Comparison of ENCODE assay signal across 15 mouse cellular contexts in the genomic region with DNA sequence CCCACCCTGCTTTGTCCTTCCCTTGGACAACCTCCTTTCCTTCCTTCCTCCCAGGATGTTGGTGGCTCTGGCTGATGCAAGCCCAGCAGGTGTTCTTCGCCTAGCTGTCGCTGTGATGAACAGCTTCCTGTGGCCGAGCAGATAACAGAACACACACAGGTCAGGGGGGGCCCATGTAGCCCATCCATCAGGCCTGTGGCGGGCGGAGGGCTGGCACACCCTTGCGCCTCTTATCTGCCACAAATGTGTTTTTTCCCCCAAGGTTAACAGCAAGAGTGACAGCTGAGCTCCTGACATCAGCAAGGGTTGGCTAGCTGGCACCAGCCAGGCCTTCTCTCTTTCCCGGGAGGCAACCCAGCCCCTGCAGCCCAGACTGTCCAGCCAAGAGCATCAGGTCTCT. TPM values are rescaled to one million over a fixed set of nuclear protein-coding genes. Genes with fewer than 3 reads are reported as not detected.
DNase-seq lines count a peak whose midpoint lies in the region; ATAC-seq lines count a peak whose summit lies in the region.
"Had no signal": no experiment of that assay in that cellular context is flagged by ENCODE, and none has a peak within 500 bp of the region (broad histone marks: within the 10 kb centered on the region; RNA-seq: fewer than 3 reads in every experiment).

No protein-coding gene starts in this region.

- ATAC-seq in midbrain, embryonic 11.5 days (ENCODE audit: low FRiP score) = no peak
- ATAC-seq in midbrain, embryonic 14.5 days (ENCODE audit: low FRiP score, low TSS enrichment) = no peak
- ATAC-seq: forebrain, embryonic 15.5 days; intestine, postnatal 0 days had no signal

- DNase-seq in midbrain, embryonic 11.5 days (ENCODE audit: low spot score, missing footprints) = peak; percentile 39
- no peak for DNase-seq in midbrain, embryonic 14.5 days
- peak; percentile 41 for DNase-seq in kidney, adult 11 months
- peak; percentile 59 to 72 for DNase-seq in kidney, postnatal 36 days
- DNase-seq in yolk sac, embryonic 10.5 days (ENCODE audit: low spot score) = peak; percentile 8
- no peak for DNase-seq in embryo, embryonic 10 days (ENCODE audit: low spot score)
- no peak for DNase-seq in layer of hippocampus, postnatal 25 days (ENCODE audit: extremely low spot score in 1 of 2, low spot score in 1 of 2)
- DNase-seq in cerebellum, adult 9-11 months = no peak
- DNase-seq: cerebellum, adult 8-10 months; heart, postnatal 14 days; lung, postnatal 10 days; right cerebral cortex, postnatal 25 days had no signal

- H3K4me2 ChIP-seq in midbrain, embryonic 11.5 days = no peak overlapping the region
- H3K4me2 ChIP-seq in midbrain, embryonic 14.5 days (ENCODE audit: low read length) = no peak overlapping the region
- H3K4me2 ChIP-seq: embryonic facial prominence, embryonic 12.5 days; forebrain, embryonic 15.5 days had no signal

- 84% methylated on average over 7 of the region's 7 CpGs for WGBS in midbrain, embryonic 11.5 days
- WGBS in midbrain, embryonic 14.5 days = 75% methylated on average over 7 of the region's 7 CpGs

- H3K27me3 ChIP-seq in midbrain, embryonic 11.5 days (ENCODE audit: control insufficient read depth, insufficient read depth, low read length) = no peaks in the 10 kb centered on the region
- H3K27me3 ChIP-seq in midbrain, embryonic 14.5 days (ENCODE audit: control insufficient read depth, insufficient read depth, low read length) = no peaks in the 10 kb centered on the region
- H3K27me3 ChIP-seq: embryonic facial prominence, embryonic 12.5 days; forebrain, embryonic 15.5 days had no signal

- H3K36me3 ChIP-seq in midbrain, embryonic 11.5 days (ENCODE audit: control insufficient read depth, insufficient read depth, low read length) = no peaks in the 10 kb centered on the region
- H3K36me3 ChIP-seq in midbrain, embryonic 14.5 days (ENCODE audit: control insufficient read depth, insufficient read depth, low read length) = no peaks in the 10 kb centered on the region
- H3K36me3 ChIP-seq: embryonic facial prominence, embryonic 12.5 days; forebrain, embryonic 15.5 days had no signal

- no peaks in the 10 kb centered on the region for H3K9me3 ChIP-seq in midbrain, embryonic 11.5 days (ENCODE audit: control insufficient read depth, low read length)
- H3K9me3 ChIP-seq in midbrain, embryonic 14.5 days (ENCODE audit: control insufficient read depth, low read length) = no peaks in the 10 kb centered on the region
- H3K9me3 ChIP-seq: embryonic facial prominence, embryonic 12.5 days; forebrain, embryonic 15.5 days had no signal

- H3K9ac ChIP-seq in midbrain, embryonic 11.5 days (ENCODE audit: low read length) = no peak overlapping the region
- H3K9ac ChIP-seq in midbrain, embryonic 14.5 days (replicated peaks; ENCODE audit: low read length) = no peak overlapping the region
- H3K9ac ChIP-seq: embryonic facial prominence, embryonic 12.5 days; forebrain, embryonic 15.5 days had no signal

- no peaks in the 10 kb centered on the region for H3K4me1 ChIP-seq in midbrain, embryonic 11.5 days (ENCODE audit: control insufficient read depth, insufficient read depth, low read length)
- no peaks in the 10 kb centered on the region for H3K4me1 ChIP-seq in midbrain, embryonic 14.5 days (ENCODE audit: control insufficient read depth, insufficient read depth, low read length)

- no peak overlapping the region for H3K4me3 ChIP-seq in midbrain, embryonic 11.5 days (ENCODE audit: low read depth, low read length)
- H3K4me3 ChIP-seq in midbrain, embryonic 14.5 days (replicated peaks; ENCODE audit: low read depth, low read length) = no peak overlapping the region
- H3K4me3 ChIP-seq: embryonic facial prominence, embryonic 12.5 days; forebrain, embryonic 15.5 days had no signal

- no peak overlapping the region for H3K27ac ChIP-seq in midbrain, embryonic 11.5 days (ENCODE audit: low read depth, low read length)
- no peak overlapping the region for H3K27ac ChIP-seq in midbrain, embryonic 14.5 days (replicated peaks; ENCODE audit: low read depth, low read length)
- H3K27ac ChIP-seq: embryonic facial prominence, embryonic 12.5 days; forebrain, embryonic 15.5 days had no signal

RNA-seq across cellular contexts. Expression of a gene that starts 59.9 kb away (rescaled TPM):
- polyA plus RNA-seq in midbrain, embryonic 11.5 days (2014; fragmentation: Nextera tagmentation; extraction: Ambion mirVana) = 98.8 and 109 TPM in 2 replicates
- polyA plus RNA-seq in midbrain, embryonic 14.5 days (2014; fragmentation: Nextera tagmentation; extraction: Ambion mirVana) = 61.2 and 78.7 TPM in 2 replicates
- total RNA-seq in layer of hippocampus, postnatal 25 days (2021) = 10 to 100 TPM; 28.1 to 28.9 TPM

Comparison
In these comparisons a context has a peak if more than half of its experiments do, and no peak if none do; other contexts are left out.
1. DNase-seq: peak in midbrain, embryonic 11.5 days (single experiment), kidney, adult 11 months (single experiment), kidney, postnatal 36 days (2 of 2) and yolk sac, embryonic 10.5 days (single experiment); none in midbrain, embryonic 14.5 days (single experiment), embryo, embryonic 10 days (single experiment), layer of hippocampus, postnatal 25 days (0 of 2) and cerebellum, adult 9-11 months (single experiment).